Mouse (Mus musculus) kidney, postnatal 36 days (tissue): ENCODE data around the gene Plekhm2.

Experiments used
- DNase-seq, 2 experiments: peaks; one replicate each; pipeline ENCODE4 v3.0.0; 2021 to 2022; ENCODE audit warnings: mixed read lengths in 2 of 2

Gene Plekhm2

DNA sequence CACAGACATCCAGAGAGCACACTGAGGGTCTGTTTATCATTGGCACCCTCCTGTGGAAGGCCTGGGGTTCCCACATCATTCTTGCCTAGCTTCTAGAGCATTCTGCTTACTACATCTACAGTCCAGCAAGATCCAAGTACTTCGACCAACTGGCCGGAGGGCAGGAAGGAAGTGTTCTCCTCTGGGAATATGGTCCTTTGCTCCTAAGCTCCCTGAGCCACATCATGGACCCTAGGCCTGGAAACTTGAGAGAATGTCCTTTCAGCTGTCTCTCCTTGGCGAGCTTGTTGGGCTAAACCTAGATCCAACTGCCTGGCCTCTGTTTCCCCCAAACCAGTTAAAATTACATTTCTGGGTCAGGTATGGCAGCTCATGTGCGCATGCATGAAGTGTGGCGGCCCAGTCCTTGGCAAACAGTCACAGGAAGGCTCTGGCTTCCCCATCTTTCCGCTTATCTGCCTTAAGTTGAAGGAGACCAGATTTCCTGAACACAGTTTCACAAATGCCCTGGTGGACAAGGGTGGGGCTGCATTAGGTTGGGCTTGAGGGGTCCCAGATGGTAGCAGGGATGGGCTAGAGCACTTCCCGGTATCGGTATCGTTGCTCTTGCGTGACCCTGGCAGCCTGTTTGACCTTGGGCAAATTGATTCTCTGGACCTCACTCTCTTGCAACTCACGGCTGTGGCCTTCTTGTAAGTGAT, 62.0 kb downstream of the Plekhm2 start:
- DNase-seq: peak; percentile 41 to 56

DNA sequence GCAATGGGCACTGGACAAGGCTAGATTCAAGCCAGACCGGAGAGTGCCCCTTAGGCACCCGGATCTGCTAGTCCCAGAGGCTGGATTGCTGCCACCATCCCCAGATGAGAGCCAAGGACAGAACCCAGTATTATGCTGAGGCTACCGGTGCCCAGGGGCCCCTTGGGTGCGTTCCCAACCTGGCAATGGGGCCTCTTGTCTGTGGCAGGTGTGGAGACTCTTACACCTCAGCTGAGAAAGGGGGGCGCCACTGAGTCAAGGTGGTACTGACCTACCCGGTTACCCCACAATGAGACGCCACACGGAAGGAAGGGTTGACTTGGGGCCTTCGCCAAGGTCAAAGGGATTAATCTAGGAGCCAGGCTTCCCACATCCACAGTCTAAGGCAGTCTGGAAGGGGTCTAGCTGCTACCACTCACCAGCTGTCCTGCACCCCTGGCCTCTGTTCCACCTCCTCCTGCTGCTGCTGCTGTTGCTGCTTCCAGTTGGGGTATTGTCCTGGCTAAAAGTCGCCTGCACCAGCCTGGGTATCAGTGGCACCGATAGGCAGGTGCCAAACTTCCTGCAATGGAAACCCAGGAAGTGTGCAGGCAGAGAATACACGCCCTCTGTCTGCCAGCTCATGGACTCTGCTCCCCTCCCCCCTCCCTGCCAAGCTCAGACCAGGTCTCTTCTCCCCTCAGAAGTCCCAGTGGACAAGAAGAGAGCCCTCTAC, 63.4 kb downstream of the Plekhm2 start:
- DNase-seq: peak in 1 of 2 experiments; percentile 47

DNA sequence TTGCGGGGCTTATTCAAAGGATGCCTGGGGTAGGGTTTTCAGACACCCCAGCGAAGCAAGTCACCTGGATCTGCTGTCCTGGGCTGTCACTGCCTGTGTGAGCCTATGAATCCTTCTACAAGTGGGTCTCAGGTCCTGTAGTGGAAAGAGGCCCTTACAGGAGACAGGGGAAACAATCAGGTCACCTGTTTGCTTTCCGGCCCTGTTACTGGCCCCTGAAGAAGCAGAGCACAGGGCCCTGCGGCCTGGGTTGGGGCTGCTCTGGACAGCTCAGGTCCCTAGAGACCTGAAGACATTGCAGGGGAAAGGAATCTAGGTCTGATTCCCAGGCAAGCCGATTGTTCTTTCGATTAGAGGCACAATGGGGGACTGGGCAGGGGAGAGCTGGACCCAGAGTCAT, 64.3 kb downstream of the Plekhm2 start:
- no peak for DNase-seq

DNA sequence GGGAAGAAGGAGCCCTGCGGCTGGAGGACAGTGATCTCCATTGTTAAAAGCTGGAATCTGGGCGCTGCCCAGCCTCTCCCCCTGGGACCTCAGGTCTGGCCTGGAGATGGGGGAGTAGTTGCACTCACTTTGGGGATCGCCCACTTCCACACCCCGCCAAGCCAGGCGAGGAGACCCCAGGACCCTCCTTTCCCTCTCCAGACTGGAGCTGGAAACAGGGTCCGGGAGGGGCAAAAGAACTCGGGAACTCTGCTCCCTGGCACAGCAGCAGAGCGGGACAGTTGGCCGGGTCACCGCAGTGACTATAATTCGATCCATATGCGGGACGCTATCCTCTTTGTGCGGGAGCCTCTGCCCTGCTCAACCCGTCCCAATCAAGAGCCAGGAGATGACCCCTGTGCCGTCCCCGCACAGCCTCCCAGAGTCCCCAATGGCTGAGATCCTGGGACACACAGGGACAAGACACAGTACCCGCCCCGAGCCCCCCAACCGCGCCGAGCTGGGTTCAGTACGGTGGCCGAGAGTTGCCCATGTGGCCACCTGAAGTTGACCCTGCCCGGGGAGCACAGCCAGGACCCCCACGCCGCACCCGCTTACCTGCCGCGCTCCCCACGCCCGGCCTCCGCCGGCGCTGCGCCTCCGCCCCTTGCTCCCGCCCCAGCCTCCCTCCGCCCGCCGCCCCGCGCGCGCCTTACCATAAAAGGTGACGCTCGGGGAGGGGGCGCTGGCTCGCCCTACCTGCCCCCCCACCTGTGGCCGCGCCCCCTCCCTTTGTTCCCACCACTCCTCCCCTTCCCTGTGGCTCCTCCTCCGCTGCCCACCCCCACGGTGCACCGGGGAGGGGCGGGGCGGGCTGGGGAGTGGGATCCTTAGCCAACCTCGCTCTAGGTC, 65.2 kb downstream of the Plekhm2 start:
- DNase-seq: peak in 1 of 2 experiments; percentile 62

DNA sequence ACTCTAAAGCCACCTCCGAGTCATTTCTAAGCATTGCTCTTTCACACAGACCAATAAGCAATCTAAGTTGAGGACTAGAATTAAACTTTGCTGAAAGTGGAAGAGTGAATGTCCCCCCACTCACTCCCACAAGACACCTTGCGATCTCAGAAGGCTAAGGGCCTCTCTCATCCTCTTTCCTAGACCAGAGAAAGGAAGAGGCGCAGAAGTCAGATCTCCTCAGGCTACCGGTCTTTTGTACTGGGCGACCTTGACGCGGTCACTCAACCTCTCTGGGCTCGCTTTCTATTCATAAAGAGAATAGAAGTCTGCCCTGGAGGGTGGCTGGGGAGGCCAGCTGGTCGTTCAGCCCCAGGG, 65.8 kb downstream of the Plekhm2 start:
- no peak for DNase-seq

- DNase-seq: peak; percentile 47 to 56
Measured at GRCm38 (mm10) chr4:141598199-141598893, 66.4 kb downstream of the Plekhm2 start.

DNA sequence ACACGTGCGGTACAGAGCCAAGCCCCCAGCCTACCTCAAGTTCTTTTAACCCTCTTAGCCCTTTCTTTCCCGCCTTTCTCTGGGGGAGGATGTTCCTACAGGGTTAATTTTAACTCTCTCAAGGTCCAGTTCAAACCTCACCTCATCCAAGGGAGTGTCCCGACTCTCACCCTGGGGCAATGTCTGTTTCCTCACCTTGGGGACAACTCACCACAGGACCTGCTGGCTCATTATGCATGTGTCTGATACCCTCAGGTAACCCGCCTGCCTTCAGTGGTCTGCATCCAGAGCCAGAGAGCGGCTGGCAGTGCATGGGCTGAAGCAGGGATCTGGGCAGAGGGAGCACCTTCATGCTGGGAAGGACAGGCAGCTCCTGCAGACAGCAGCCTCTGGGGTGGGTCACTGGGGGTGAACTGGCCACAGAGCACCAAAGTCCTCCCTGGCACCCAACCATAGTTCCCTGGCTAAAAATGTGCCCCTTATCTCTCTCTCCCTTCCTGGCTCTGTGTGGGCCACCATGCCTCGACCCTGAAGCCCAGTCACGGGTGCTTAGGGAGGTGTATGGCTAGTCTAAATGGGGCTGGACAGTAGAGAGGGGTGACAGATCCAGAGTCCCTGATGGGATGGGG, 67.9 kb downstream of the Plekhm2 start:
- DNase-seq: no peak

GRCm38 (mm10) chr4:141595605-141596268, 69.0 kb downstream of the Plekhm2 start:
- peak; percentile 76 to 82 for DNase-seq

- DNase-seq: no peak
Measured at GRCm38 (mm10) chr4:141595138-141595537, 69.6 kb downstream of the Plekhm2 start.

DNA sequence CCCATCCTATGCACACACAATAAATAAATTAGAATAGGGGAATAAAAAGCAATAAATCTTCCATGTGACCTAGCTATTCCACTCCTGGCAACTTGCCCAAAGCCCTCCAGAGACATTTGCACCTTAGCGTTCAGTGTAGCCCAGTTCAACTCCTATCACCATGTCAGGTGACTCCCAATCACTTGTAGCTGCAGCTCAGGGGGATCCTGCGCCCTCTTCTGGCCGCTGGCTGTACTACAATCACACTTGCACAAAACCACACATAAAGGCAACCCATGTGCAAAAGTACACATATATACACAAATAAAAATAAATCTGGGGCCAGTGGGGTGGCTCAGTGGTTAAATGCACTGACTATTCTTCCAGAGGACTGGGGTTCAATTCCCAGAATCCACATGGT, 73.2 kb downstream of the Plekhm2 start:
- peak in 1 of 2 experiments; percentile 75 for DNase-seq

DNA sequence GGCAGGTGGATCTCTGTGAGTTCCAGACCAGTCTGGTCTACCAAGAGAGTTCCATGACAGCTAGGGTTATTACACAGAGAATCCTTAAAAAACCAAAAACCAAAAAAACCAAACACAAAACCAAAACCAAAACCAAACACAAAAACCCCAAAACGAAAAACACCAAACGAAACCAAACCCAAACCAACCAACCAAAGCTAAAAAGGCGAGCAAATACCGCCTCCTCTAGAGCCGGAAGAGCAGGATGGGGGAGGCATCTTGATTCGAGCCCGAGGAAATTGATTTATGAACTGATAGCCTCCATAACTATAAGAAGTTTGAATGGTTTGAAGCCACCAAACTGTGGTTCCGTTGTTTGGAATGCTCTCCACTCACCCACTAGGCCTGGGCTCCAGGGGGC, 80.8 kb downstream of the Plekhm2 start:
- DNase-seq: no peak

DNA sequence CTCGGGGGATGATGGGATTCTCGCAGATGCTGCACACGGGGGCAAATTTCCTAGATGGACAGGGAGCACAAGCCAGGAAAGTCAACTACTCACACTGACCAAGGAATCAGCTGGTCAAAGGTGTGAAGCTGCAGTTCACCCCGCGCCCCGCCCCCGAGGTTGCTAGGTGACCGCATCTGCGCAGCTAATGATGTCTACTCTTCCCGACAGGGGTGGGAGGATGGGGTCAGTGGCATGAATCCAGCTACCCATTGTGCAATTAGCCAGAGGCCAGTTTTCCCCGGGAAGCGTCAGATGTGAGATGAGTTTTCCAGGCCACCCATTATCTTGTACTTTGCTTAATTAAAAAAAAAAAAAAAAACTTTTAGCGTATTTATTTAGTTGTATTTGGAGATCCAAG, 83.6 kb downstream of the Plekhm2 start:
- no peak for DNase-seq

DNA sequence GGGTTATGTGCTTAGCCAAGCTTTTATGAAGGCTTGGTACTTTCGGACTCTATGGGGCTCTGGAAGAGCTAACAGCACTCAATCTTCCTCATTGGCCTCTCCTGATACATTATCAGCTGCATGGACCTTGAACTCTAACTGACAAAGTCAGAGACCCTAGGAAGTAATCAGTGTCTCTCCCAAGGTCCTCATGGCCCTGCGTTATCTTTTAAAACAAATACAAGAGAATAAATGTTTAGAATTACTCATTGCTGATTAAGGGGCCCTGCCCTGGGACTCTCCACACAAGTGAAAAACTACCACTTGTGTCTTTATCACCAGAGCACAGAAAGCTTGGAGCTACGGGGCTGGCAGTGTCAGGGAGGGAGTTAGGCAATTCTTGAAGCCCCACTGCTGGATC, 85.9 kb downstream of the Plekhm2 start:
- DNase-seq: no peak

DNA sequence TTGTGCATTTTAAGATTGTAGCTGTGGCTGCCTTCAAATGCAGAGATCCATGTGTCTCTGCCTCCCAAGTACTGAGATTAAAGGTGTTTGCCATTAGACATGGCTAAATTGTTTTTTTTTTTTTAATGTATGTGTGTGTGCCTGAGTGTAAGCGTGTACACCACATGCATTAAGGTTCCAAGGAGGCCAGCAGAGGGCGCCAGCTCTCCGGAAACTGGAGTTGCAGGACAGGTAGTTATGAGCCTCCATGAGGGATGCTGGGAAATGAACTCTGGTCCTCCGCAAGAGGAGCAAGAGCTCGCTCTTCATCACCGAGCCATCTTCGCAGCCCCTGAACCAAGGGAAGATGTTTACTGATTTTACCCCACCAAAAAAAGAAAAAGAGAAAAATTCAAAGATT, 87.8 kb downstream of the Plekhm2 start:
- DNase-seq: peak in 1 of 2 experiments; percentile 61

- no peak for DNase-seq
Measured at GRCm38 (mm10) chr4:141576404-141576803, 88.3 kb downstream of the Plekhm2 start.
